In genomic region chr17:4785281-4785839, GRCm38 (mm10) we compare ENCODE assay signal across 9 mouse cellular contexts.
DNase-seq lines count a peak whose midpoint lies in the region; ATAC-seq lines count a peak whose summit lies in the region.
"Had no signal": no experiment of that assay in that cellular context is flagged by ENCODE, and none has a peak within 500 bp of the region (broad histone marks: within the 10 kb centered on the region; RNA-seq: fewer than 3 reads in every experiment).

No protein-coding gene starts in this region.

- H3K9me3 ChIP-seq in heart, embryonic 11.5 days (replicated peaks; ENCODE audit: control insufficient read depth, low read length), result no peaks in the 10 kb centered on the region
- H3K9me3 ChIP-seq in embryonic facial prominence, embryonic 13.5 days, result no peaks in the 10 kb centered on the region
- no peaks in the 10 kb centered on the region for H3K9me3 ChIP-seq in stomach, embryonic 16.5 days (replicated peaks; ENCODE audit: control insufficient read depth, low read length)
- no peaks in the 10 kb centered on the region for H3K9me3 ChIP-seq in hindbrain, embryonic 10.5 days
- H3K9me3 ChIP-seq: midbrain, embryonic 12.5 days had no signal

- H3K27me3 ChIP-seq in heart, embryonic 11.5 days (ENCODE audit: control insufficient read depth, insufficient read depth, low read length), result no peaks in the 10 kb centered on the region
- no peaks in the 10 kb centered on the region for H3K27me3 ChIP-seq in embryonic facial prominence, embryonic 13.5 days
- no peaks in the 10 kb centered on the region for H3K27me3 ChIP-seq in stomach, embryonic 16.5 days (ENCODE audit: control insufficient read depth, insufficient read depth, low read length)
- H3K27me3 ChIP-seq in hindbrain, embryonic 10.5 days (ENCODE audit: insufficient read depth, poor library complexity, severe bottlenecking), result no peaks in the 10 kb centered on the region
- H3K27me3 ChIP-seq: midbrain, embryonic 12.5 days had no signal

- ATAC-seq in heart, embryonic 11.5 days (replicated peaks; ENCODE audit: insufficient number of reproducible peaks, low FRiP score, low TSS enrichment), result no peak
- ATAC-seq in embryonic facial prominence, embryonic 13.5 days (ENCODE audit: insufficient number of reproducible peaks, insufficient read depth, low FRiP score, low TSS enrichment, low read depth), result 0 out of 2 replicates have a peak, but pooled peaks have one; percentile 48
- ATAC-seq in stomach, embryonic 16.5 days (ENCODE audit: insufficient read depth, low FRiP score), result peak; percentile 83; the same call in 1 of the 2 replicates

- no peak overlapping the region for H3K9ac ChIP-seq in heart, embryonic 11.5 days (ENCODE audit: low read depth, low read length)
- H3K9ac ChIP-seq in embryonic facial prominence, embryonic 13.5 days, result no peak overlapping the region
- H3K9ac ChIP-seq in stomach, embryonic 16.5 days (ENCODE audit: low read length), result peak overlapping the region; percentile 39
- H3K9ac ChIP-seq: midbrain, embryonic 12.5 days had no signal

- peak; percentile 95 for DNase-seq in heart, adult 11 months
- peak; percentile 25 for DNase-seq in heart, postnatal 4 days
- DNase-seq in left cerebral cortex, adult 8-10 months (ENCODE audit: low spot score in 2 of 2), result no peak
- DNase-seq in hindbrain, embryonic 10.5 days (ENCODE audit: low spot score), result no peak
- DNase-seq in left cerebral cortex, adult 11 months (ENCODE audit: low spot score), result no peak

- no peak overlapping the region for H3K4me3 ChIP-seq in heart, embryonic 11.5 days (ENCODE audit: low read depth, low read length)
- no peak overlapping the region for H3K4me3 ChIP-seq in embryonic facial prominence, embryonic 13.5 days
- no peak overlapping the region for H3K4me3 ChIP-seq in stomach, embryonic 16.5 days (replicated peaks; ENCODE audit: low read length)
- no peak overlapping the region for H3K4me3 ChIP-seq in hindbrain, embryonic 10.5 days
- H3K4me3 ChIP-seq: midbrain, embryonic 12.5 days had no signal

- no peak overlapping the region for H3K4me2 ChIP-seq in heart, embryonic 11.5 days
- H3K4me2 ChIP-seq in embryonic facial prominence, embryonic 13.5 days, result no peak overlapping the region
- H3K4me2 ChIP-seq in stomach, embryonic 16.5 days (ENCODE audit: low read depth, low read length), result no peak overlapping the region; the same call in 1 of the 2 replicates
- H3K4me2 ChIP-seq: midbrain, embryonic 12.5 days had no signal

- 32% methylated on average over 6 of the region's 6 CpGs for WGBS in heart, embryonic 11.5 days (ENCODE audit: insufficient replicate concordance)
- WGBS in embryonic facial prominence, embryonic 13.5 days, result 52% methylated on average over 6 of the region's 6 CpGs
- 40% methylated on average over 6 of the region's 6 CpGs for WGBS in stomach, embryonic 16.5 days
- 70% methylated on average over 6 of the region's 6 CpGs for WGBS in hindbrain, embryonic 10.5 days

- H3K36me3 ChIP-seq in heart, embryonic 11.5 days (ENCODE audit: control insufficient read depth, insufficient read depth, low read length), result no peaks in the 10 kb centered on the region
- no peaks in the 10 kb centered on the region for H3K36me3 ChIP-seq in embryonic facial prominence, embryonic 13.5 days
- H3K36me3 ChIP-seq in stomach, embryonic 16.5 days (ENCODE audit: control insufficient read depth, insufficient read depth, low read length), result no peaks in the 10 kb centered on the region
- H3K36me3 ChIP-seq in hindbrain, embryonic 10.5 days, result no peaks in the 10 kb centered on the region
- H3K36me3 ChIP-seq: midbrain, embryonic 12.5 days had no signal

- no peaks in the 10 kb centered on the region for H3K4me1 ChIP-seq in heart, embryonic 11.5 days (ENCODE audit: control insufficient read depth, insufficient read depth, low read length)
- H3K4me1 ChIP-seq in embryonic facial prominence, embryonic 13.5 days, result 0 out of 2 replicates have a peak, but pooled peaks cover 4% of the 10 kb centered on the region
- peaks cover 4% of the 10 kb centered on the region for H3K4me1 ChIP-seq in stomach, embryonic 16.5 days (ENCODE audit: control insufficient read depth, insufficient read depth, low read length)
- H3K4me1 ChIP-seq in hindbrain, embryonic 10.5 days (replicated peaks), result no peaks in the 10 kb centered on the region
- H3K4me1 ChIP-seq: midbrain, embryonic 12.5 days had no signal

- no peak overlapping the region for H3K27ac ChIP-seq in heart, embryonic 11.5 days (ENCODE audit: low read depth, low read length)
- H3K27ac ChIP-seq in embryonic facial prominence, embryonic 13.5 days, result no peak overlapping the region
- H3K27ac ChIP-seq in stomach, embryonic 16.5 days (ENCODE audit: low read length), result peak overlapping the region; percentile 60; the same call in 1 of the 2 replicates
- no peak overlapping the region for H3K27ac ChIP-seq in hindbrain, embryonic 10.5 days
- H3K27ac ChIP-seq: midbrain, embryonic 12.5 days had no signal

Comparison
In these comparisons a context has a peak if more than half of its experiments do, and no peak if none do; other contexts are left out.
1. DNase-seq: peak in heart, adult 11 months (single experiment) and heart, postnatal 4 days (single experiment); none in left cerebral cortex, adult 8-10 months (0 of 2), hindbrain, embryonic 10.5 days (single experiment) and left cerebral cortex, adult 11 months (single experiment).